Mouse (Mus musculus): ENCODE results near the gene Erfe.

GRCm38 (mm10) chr1:91362113-91362512, 4.1 kb upstream of the Erfe start:
- TF ChIP-seq EP300 (IDR thresholded peaks at IDR 0.05) (no peak), CTCF (IDR thresholded peaks at IDR 0.05) (no peak)

Measured in lung, postnatal 0 days (tissue).